Mouse (Mus musculus): ENCODE measurements around the gene P2rx4.

The P2rx4 gene

DNA sequence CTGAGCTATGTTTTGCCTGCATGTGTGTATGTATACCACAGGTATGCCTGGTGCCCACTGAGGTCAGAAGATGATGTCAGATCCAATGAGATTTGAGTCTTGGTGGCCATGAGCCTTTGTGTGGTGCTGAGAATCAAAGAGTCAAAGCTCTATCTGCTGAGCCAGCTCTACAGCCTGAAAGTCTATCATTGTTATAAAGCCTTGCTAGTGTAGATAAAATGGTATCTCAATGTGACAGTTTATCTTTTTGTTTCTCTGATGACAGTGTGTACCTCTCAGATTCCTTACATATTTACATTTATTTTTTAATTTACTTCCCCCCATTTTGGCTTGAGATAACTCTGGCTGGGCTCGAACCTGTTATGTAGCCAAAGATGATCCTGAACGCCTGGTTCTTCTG, 3.8 kb upstream of the P2rx4 start:
- no peak for DNase-seq (ENCODE audit: low read depth)

DNA sequence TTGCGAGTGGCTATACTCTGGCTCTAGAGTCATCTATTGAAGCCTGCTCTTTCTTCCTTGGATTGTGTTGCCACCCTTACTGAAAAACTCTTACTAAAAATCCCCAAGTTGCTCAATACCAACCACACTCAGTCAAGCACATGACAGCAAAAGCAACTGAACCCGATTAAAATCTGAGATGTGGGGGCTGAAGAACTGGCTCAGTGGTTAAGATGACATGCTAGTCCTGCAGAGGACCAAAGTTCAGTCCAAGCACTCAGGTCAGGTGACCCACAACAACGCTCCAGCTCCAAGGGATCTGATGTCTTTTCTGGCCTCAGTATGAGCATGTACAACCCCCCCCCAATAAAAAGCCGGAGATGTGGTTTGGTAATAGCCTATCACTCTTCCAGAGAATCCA, 2.8 kb upstream of the P2rx4 start:
- DNase-seq (ENCODE audit: low read depth): peak; percentile 79

DNA sequence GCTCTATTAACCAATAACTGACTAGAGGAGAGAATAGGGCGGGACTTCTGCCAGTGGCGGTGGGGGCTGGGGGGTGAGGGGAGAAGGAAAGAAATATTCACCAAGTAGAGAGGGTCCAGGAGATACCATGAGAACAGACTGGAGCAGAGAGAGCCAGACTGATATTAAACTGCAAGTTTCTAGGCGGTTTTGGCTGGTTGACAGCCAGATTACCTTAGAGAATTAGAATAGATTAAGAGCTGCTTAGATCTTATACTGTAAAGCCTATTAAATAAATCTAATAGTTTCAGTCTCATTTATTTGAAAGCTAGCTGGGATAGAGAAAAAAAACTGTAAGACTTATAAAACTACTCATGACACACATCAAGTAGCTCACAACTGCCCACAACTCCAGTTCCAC, 2.2 kb upstream of the P2rx4 start:
- no peak for DNase-seq (ENCODE audit: low read depth)

DNA sequence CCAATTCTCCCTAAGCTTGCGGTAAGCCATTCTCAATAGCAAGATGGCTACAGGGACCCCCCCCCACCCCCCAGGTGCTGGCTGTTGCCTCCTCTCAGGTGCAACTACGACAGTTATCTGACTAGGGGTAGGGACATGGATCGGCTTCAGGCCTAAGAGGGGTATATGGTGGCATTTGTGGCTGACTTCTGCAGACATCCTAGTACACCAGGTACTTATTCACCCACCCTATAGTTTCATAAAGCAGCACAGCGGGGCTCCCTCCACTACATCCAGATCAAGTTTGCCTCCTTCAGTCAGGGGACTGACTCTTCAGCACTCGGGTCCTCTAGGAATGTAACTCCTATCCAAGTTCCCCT, 448 bp upstream of the P2rx4 start:
- DNase-seq (ENCODE audit: low read depth): no peak

DNA sequence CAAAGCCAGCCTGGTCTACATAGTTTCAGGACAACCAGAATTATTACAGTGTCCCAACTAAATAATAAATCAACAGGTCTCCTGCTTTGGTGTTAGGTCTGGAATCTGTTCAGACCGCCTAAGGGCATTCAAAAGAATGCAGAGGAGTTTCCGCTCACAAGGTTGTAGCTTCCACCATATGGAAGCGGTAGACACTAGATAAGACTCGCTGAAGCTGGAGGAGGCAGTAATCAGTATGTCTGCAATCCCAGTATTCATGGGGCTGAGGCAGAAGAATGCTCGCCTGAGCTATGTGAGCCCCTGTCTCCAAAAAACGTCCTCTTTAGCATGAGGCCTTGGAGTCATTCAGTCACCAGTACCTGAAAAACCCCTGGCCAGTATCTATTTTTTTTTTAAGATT, 1.5 kb downstream of the P2rx4 start:
- DNase-seq (ENCODE audit: low read depth): no peak

DNA sequence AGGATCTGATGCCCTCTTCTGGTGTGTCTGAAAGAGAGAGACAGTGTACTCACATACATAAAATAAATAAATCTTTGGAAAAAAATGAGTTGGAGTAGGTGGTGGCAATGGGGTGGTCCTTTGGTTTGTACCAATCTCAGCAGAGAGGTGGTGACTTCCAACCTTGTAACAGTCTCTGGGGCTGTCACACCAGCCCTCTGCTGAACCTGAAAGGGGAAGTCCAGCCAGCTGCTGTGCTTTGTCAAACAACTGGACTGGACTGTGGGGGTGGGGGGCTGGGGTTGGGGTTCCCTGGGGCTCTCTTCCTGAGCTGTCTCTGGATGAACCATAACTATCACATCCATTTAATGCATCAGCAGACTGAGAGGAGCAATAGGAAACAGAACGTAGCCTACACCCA, 8.4 kb downstream of the P2rx4 start:
- DNase-seq (ENCODE audit: low read depth): no peak

DNA sequence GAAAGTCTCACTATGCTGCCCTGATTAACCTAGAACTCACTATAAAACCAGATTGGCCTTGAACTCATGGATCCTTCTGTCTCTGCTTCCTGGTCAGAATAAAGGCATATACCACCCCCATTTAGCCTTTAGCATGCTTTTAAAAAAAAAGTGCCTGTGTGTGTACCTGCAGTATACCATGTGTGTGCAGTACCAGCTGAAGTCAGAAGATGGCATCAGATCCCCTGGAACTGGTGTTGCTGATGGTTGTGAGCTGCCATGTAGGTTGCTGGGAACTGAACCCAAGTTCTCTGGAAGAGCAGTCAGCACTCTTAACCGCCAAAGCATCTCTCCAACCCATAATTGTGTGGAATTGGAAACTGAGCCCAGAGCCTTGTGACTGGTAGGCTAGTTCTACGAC, 9.4 kb downstream of the P2rx4 start:
- DNase-seq (ENCODE audit: low read depth): no peak

DNA sequence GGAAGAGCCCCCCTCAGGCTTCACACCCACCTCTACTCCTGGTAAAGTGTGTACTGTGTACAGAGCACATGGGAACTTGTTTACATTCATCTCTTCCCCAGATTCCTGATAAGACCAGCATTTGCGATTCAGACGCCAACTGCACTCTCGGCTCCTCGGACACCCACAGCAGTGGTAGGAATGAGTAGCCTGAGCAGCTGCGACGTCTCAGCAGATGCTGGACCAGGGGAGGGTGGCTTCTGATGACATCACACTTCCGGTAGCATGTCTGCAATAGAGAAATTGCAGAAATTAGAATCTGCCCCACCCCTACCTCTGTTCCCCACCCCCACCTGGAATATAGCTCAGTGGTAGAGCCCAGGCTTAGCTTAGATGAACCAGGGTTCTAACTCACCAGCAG, 11.1 kb downstream of the P2rx4 start:
- no peak for DNase-seq (ENCODE audit: low read depth)

DNA sequence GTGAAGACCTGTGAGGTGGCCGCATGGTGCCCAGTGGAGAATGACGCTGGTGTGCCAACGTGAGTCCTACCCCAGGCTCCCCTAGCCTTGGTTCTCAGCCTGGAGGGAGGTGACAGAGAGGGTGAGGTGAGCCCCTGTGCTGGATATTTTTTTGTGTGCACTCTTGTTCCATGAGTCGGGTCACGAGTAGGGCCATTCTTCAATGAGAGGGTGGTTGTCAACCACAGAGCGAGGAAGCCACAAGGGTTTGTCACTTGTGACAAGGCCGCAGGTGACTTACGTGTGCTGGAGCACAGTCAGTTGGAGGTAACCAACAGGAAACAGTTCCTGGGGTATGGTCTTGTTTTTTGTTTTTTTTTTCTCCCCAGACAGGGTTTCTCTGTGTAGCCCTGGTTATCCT, 11.8 kb downstream of the P2rx4 start:
- no peak for DNase-seq (ENCODE audit: low read depth)

DNA sequence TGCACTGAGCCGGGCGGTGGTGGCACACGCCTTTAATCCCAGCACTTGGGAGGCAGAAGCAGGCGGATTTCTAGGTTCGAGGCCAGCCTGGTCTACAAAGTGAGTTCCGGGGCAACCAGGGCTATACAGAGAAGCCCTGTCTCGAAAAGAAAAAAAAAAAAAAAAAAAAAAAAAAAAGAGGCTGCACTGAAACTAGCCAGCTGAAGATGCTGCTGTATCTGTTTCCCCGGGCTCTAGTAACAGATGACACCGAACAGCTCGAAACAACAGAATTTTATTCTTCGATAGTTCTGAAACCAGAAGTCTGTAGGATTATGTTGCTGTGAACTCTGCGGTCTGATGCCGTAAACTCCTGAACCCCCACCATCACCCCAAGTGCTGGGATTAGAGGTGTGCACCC, 18.1 kb downstream of the P2rx4 start:
- no peak for DNase-seq (ENCODE audit: low read depth)

DNA sequence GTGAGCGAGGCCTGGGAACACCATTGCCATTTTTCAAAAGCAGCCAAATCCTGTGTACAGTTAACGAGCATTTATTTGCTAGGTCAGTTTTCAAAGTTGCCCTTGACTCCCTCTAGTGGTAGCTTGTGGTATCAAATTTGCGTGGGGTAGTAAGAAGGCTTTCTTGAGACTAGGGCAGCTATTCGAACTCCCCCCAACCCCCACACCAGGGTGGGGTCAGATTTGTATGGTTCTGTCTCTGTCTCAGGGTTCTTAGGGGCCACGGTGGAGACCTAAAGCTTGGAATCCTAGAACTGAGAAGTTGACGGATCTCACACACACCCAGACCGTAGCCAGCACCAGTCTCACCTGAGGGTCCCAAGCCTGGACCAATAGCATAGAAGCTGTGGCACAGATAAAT, 18.7 kb downstream of the P2rx4 start:
- peak; percentile 80 for DNase-seq (ENCODE audit: low read depth)

DNA sequence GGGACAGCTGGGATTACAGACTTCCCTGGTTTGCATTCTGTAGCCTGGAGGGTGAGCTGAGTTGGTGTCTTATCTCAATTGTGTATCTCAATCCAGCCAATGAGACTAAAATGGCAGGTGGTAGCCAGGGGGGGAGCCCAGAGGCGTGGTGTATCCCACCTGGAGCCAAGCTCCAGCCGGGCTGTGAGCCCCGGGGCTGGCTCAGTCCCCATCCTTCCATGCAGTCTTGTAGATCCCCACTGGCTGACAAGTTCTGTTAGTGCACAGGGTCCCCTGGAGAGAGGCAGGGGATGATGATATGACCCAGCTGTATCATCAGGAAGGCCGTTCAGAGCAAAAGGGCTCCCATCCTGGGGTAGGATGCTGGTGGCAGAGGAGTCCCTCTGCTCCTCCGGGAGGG, 19.3 kb downstream of the P2rx4 start:
- DNase-seq (ENCODE audit: low read depth): no peak

DNA sequence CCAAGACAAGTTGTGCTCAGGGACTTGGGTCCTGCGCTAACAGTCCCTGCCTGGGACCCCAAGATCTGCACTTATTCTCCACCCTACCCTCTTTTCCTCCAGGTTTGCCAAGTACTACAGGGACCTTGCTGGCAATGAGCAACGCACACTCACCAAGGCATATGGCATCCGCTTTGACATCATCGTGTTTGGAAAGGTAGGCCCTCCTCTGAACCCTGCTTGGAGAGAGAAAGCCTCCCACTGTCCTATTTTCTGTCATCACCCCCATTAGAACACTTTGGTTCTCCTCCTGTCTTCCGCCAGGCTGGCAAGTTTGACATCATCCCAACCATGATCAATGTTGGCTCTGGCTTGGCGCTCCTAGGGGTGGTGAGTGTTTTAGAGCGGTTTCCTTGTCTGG, 19.8 kb downstream of the P2rx4 start:
- no peak for DNase-seq (ENCODE audit: low read depth)

DNA sequence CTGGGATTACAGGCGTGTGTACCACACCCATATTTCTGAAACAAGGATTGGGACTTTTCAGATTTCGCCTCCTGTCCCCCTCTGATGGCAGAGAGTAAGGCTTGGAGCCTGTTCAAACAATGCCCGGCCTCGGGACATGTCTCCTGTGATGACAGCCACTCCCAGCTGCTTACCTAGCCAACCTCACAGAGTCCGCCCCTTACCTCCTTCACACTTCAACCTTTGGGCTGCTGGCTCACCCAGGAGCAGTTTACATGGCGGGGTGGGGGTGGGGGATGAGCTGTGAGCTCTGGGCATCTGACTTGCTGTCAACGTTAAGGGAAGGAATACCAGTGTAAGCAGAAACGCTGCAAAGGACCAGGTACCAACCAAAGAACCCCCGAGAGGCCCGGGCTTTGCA, 23.4 kb downstream of the P2rx4 start:
- DNase-seq (ENCODE audit: low read depth): no peak

DNA sequence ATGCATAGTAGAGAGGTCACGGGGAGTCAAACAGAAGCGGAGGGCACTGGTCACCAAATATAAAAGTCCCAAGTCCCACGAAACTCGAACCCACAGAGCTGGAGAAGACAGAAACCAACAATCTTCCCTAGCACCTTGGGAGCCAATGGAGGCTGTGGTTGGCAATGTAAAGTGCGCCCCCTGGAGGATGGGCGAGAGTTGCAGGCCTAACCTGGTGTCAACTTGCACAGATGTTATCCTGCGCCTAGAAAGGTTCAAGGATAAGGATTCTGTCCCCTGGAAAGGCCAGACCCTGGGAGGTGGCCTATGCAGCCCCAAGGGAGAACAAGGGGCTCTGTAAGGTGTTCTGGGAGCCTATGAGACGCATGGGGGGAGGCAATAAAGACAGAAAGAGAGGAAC, 24.0 kb downstream of the P2rx4 start:
- peak; percentile 20 for DNase-seq (ENCODE audit: low read depth)

DNA sequence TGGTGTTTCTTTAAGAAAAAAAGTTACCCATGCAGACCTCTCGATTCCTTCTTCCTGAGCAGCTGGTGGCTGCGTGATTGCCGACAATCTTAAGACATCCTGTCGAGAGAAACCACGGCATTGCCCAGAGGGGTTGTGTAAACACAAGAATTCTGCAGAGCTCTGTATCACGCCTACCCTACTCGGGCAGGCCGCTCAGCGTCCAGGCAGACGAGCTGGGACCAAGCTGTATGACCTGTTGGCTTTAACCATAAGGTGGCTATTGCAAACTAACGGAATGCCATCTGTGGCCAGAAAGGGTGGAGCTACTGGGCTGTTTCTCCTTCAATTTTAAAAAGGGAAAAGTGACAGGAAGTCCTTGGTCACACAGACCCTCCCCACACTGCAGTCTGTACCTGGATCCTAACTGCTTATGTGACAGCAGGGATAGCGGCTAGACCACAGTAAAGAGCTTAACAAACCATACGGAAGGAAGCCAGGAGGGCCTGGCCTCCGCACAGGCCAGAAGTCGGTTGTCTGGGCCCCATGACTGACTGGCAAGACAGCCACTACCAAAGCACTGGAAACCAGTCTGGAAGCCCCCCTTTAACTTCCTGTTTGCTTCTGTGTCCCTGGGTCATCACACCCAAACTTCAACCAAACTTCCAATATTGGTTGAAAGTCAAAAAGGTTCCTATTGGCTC, 24.8 kb downstream of the P2rx4 start:
- DNase-seq (ENCODE audit: low read depth): peak; percentile 68

DNA sequence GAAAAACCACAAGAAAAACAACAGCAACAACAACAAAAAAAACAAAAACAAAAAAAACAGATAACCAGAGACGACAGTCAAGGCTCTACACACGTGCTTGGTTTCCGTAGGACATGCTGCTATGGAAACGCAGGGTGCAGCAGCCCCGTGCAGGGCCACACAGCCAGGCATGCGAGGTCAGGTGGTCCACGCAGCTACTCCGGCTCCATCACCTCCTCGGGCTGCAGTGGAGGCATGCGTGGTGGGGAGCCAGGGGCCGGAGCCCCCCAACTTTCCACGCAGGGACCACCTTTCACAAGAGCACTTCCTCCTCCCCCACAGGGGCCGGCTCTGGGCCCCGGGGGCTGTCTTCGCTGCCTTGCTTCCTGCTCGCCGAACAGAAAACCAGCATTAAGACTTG, 26.5 kb downstream of the P2rx4 start:
- DNase-seq (ENCODE audit: low read depth): no peak

DNA sequence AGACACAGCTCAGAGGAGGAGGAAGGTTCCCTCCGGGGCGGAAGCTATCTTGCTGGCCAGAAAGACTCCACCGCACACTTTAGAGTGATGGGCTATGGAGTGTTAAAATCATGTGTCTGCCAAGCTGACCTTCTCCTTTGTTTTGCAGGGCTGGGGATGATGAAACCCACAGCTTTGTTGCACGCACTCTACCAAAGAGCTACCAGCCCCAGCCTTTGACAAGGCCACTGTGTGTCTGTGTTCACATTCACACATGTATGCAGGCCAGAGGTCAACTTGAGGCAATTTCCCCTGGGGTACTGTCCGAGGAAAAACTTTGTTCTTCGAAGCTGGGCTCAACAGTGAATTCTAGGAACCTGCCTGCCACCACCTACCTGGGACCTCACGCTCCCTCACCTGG, 28.5 kb downstream of the P2rx4 start:
- no peak for DNase-seq (ENCODE audit: low read depth)

DNA sequence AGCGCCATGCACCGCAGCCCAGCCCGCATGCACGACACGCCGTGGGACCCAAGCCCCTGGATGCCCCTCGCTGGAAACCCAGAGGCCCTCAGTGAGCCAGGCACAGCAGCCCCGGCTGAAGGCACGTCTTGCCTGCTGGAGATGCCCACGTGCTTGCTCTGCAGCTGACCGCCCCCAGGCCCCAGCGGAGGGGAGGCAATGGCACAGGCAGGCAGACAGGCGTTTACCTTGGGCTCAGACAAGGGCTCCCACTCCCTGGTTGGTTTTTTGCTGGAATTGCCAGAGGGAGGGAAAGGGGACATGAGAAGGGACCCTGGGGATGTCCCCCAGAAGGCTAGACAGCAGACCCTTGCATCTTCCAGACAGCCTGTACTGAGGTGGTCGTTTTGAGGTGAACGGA, 29.4 kb downstream of the P2rx4 start:
- DNase-seq (ENCODE audit: low read depth): no peak

DNA sequence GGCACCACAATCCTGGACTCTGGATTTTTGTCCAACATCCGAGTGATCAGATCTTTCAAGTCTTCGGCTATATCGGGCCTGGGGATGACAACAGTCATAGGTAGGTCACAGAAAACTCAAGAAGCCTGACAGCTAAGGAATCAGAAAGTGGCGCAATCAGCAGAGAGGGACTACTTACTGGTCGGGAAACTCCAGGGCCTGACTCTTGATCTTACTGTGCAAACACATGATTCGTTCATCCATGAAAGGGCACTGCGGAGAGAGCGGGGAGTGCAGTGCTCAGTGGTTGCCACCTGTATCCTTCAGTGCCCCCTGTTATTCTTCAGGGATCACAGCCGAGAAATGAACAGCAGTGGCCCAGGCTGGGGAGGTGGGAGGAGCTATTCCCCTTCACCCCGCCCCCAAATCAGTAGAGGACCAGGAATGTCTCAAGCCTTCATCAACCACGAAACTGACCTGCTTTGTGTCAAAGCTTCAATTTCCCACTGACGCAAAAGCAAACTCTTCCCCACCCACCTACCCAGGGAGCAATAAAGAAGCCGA, 36.6 kb downstream of the P2rx4 start:
- no peak for DNase-seq (ENCODE audit: low read depth)

DNA sequence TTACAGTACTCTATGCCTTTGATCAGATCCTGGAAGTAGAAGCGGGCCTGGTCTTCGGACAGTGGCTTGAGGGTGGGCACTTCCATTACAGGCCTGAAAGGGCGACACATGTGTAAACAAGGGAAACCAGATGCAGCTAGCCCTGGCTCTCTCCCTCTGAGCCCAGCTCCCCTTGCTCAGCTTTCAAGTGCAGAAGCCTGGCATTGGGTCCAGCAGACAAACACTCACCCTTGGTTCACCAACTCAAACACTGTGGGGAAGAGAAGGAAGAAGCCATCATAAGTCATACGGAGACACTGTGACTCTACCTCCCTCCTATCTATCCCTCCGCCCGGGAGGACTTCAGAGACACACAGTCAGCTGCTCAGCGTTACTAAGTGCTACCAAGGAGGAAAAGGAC, 40.6 kb downstream of the P2rx4 start:
- DNase-seq (ENCODE audit: low read depth): no peak

DNA sequence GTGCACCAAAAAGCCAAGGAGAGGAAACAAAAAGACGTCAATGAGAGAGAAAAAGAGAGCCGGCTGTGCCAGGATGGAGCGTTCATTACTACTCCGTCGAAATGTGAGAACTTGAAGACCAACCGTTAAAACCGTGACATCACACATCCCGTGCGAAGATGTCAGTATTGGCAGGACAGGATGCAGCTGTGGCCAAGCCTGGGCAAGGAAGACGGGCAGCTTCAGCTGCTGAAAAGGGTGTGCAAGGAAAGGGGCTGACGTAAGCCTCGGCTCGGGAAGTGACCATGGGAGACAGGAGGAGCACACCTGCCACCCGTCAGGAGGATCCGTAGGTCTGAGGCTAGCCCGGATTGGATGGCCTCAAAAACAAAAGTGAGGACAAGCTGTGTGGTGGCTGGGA, 47.1 kb downstream of the P2rx4 start:
- no peak for DNase-seq (ENCODE audit: low read depth)

DNA sequence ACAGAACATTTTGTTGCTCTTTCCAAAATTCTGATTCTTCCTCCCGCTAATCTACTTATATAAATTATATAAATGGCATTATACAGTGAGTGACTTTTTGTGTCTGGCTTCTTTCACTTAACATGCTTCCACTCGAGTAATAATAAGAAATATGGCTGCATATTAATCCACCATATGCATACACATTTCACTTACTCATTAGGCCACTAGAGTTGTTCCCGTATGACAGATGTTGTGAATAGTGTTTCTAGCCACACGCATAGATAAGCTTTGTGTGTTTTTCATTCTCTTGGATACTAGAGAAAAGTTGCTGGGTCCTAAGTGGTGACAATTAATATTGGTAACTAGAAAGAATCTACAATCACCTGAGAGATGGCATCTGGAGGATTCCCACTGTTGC, 48.3 kb downstream of the P2rx4 start:
- no peak for DNase-seq (ENCODE audit: low read depth)

DNA sequence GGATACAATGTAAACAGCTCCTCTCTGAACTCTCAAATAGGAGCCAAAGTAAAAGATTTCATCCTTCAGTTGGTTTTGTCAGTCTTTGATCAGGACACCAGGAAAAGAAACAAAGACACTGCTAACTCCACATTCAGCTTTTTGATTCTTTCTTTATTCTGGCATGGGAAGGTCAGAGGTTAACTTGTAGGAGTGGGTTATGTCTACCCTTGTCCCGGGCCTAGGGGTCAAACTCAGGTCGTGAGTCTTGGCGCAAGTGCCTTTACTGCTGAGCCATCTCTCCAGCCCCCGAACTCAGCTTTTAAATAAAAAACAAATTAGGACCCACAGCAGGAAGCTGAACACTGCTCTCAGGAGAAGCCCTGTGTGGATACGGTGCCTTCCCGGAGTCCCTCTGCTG, 48.8 kb downstream of the P2rx4 start:
- DNase-seq (ENCODE audit: low read depth): no peak

DNA sequence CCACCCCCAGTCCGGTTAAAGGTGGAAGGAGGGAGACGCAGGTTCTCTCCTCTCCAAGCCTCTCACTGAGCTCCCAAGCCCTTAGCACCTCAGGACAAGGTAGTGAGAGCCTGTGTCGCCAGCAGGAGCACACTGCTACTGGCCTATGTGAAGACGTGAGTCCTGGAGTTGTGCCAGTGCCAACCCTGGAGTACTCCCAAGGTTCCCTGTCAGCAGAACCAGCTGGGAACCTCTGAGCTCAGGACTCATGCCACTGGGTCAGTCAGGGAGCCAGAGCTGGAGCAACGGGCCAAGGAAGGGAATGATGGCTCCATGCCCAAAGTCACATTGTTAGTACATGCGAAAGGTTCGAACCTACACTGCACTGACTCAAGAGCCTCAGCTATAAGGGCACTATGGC, 49.3 kb downstream of the P2rx4 start:
- no peak for DNase-seq (ENCODE audit: low read depth)
